Mouse (Mus musculus): Measurements from ENCODE around the gene Des. TPM values are rescaled to one million over a fixed set of nuclear protein-coding genes. Genes with fewer than 3 reads are reported as not detected.

Des gene
- total and polyA plus RNA-seq, 3 experiments = 16.6 to 31.8 (median 17.2) TPM

DNA sequence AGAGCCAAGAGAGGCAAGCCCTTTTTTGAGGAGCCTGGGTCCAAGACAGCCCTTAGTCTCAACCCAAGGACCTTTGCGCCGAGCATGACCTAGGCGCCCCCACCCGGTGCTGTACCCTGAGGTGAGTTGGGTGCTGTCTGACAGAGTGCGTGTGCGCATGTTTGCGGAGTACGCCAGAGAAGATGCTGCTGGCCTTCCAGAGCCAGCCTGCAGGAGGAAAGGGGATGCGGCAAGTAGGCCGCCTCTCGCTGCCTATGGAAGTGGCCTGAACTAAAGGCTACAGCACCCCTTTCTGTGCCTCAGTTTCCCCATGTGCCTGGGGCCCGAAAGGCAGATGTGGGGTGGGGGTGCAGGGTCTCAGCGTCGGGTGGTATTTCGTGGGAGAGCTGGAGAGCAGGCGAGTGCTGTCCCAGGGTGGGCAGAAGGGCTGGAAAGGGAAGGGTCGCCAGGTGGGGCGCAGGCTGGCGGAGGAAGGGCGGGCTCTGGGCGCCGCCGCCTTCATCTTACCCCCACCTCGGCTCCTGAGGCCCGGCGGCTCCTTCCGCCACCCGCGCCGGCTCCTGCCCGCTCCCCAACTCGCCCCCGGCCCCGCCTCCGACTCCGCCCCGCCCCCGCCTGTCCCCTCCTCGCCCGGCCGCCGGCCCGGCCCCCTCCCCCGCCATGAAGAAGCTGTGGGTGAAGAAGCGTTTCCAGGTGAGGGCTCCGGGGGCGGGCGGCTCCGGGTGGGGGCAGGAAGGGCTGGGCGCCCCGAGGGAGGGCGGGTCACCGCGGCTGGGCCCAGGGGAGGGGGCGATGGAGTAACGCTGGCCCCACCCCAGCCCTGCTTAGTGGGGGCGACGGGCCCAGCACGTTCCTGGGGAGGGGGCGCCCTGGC, 21.6 kb downstream of the Des start:
- peak; percentile 65 for DNase-seq

- no peak for DNase-seq
These were observed 22.4 kb downstream of the Des start for GRCm38 (mm10) chr1:75382356-75383071.

DNA sequence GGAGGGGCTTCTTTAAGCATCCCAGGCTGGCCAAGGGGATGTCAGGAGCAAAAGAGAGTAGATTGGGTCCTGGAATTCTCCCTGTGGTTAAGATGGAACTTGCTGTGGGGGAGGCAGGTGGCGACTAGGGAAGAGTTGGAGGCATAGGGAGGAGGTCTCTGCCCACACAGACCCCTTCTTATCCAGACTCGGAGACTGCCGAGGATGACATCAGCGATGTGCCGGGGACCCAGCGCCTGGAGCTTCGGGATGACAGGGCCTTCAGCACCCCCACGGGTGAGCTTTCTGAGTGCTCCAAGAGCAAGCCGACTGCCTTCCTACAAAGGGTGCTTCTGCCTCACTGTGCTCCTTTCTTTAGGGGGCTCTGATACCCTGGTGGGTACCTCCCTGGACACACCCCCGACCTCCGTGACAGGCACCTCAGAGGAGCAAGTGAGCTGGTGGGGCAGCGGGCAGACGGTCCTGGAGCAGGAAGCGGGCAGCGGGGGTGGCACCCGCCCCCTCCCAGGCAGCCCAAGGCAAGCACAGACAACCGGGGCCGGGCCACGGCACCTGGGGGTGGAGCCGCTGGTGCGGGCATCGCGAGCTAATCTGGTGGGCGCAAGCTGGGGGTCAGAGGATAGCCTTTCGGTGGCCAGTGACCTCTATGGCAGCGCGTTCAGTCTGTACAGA, 24.5 kb downstream of the Des start:
- DNase-seq = no peak

- no peak for DNase-seq
These were observed 25.1 kb downstream of the Des start for GRCm38 (mm10) chr1:75385142-75385730.

GRCm38 (mm10) chr1:75386149-75386548, 26.0 kb downstream of the Des start:
- no peak for DNase-seq

- peak; percentile 26 for DNase-seq
These were observed 27.4 kb downstream of the Des start for GRCm38 (mm10) chr1:75387469-75387928.

DNA sequence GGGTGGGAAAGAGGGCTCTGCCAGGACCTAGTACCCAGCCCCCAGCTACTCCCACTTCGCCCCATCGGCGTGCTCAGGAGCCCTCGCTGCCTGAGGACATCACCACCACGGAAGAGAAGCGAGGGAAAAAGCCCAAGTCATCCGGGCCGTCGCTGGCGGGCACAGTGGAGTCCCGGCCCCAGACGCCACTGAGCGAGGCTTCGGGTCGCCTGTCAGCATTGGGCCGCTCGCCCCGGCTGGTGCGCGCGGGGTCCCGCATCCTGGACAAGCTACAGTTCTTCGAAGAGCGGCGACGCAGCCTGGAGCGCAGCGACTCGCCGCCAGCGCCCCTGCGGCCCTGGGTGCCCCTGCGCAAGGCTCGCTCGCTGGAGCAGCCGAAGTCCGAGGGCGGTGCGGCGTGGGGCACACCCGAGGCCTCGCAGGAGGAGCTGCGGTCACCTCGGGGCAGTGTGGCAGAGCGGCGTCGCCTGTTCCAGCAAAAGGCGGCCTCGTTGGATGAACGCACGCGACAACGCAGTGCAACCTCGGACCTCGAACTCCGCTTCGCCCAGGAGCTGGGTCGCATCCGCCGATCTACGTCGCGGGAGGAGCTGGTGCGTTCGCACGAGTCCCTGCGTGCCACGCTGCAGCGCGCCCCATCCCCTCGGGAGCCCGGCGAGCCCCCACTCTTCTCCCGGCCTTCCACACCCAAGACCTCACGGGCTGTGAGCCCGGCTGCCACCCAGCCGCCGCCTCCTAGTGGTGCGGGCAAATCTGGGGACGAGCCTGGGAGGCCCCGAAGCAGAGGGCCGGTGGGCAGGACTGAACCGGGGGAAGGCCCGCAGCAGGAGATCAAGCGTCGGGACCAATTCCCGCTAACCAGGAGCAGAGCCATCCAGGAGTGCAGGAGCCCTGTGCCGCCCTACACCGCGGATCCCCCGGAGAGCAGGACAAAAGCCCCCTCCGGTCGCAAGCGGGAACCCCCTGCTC, 28.1 kb downstream of the Des start:
- no peak for DNase-seq

- DNase-seq = no peak
These were observed 28.9 kb downstream of the Des start for GRCm38 (mm10) chr1:75388898-75389515.

- peak; percentile 23 for DNase-seq
These were observed 33.0 kb downstream of the Des start for GRCm38 (mm10) chr1:75393139-75393538.

DNA sequence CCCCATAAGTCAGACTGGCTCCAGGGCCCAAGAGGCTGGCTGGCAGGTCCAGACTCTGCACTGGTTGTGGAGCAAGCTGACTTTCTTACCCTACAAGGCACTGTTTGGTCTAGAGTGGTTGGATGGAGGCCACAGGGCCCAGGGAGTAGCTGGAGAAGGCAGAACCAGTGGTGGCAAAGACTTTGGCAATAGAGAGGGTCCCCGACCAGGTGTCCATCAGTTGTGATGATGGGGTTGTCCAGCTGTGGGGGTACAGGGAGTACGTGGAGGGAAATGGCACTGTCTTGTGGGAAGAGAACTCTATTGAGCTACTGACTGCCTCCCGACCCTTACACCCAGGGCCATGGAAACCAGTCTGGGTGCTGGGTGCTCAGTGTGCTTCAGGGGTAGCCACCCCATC, 33.7 kb downstream of the Des start:
- no peak for DNase-seq

DNA sequence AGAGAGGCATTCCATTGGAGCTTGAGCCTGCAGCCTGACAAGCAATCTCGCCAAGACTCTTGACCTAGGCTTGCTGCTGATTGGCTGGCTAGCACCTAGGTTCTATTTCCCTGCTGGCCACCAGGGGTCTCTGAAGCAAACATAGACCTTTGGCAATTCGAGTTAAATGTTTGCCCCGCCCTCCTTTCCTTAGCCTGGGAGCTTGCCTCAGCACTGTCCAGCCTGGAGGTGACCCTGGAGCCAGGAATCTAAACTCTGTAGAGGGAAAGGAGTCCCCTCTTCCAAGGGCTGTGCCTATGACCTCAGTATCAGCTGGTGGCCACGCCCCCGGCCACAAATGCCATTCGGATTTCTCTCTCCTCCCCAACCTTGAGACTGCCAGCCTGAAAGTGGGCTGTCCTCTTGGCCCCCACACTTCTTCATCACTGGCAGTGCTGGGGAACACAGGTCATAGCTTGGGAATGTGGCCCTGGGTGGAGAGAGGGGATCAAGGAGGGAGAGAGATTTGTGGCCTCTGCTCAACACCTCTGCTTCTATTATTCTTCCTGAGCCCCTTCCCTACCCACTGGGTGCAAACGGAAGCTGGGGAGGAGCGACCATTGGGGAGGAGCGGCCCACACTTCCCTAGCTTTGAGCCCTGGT, 38.8 kb downstream of the Des start:
- DNase-seq = peak; percentile 85

DNA sequence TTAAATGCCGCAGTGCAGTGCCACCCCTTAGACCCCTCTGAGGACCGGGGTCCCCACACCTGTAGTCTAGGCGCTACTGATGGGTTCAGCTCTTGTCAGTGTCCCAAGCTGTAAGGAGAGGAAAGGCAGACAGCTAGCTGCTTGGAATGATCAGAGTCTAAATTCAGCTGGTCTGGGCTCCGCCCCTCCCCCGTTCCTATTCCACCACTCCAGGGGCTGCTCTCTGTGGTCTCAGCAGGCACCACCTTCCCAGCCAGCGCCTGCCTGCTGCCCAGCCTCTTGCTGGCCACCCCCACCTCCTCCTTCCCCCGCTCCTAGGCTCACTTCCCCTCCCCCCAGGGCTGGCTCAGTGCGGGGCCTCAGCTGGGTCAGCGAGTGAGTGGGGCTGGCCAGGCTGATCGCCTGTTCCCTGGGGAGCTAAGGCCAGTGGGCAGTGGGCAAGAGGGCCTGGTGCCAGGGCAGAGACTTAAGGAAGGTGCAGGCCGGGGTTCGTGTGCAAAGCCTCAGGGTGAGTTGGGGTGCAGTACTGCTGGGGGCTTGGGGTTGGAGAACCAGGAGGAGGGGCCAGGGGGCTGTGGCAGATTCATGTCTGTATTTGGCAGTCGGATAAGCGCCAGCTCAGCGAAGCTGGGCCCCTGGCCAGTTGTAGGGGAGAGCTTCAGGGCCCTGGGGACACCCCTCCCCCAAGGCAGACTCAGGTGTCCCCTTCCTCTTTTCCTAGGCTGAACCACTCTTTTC, 39.8 kb downstream of the Des start:
- peak; percentile 35 for DNase-seq

- no peak for DNase-seq
These were observed 40.5 kb downstream of the Des start for GRCm38 (mm10) chr1:75400493-75401115.

GRCm38 (mm10) chr1:75405547-75405946, 45.4 kb downstream of the Des start:
- no peak for DNase-seq

GRCm38 (mm10) chr1:75406173-75406572, 46.0 kb downstream of the Des start:
- no peak for DNase-seq

- no peak for DNase-seq
These were observed 46.9 kb downstream of the Des start for GRCm38 (mm10) chr1:75407056-75407455.

GRCm38 (mm10) chr1:75408210-75408609, 48.1 kb downstream of the Des start:
- DNase-seq = no peak

- DNase-seq = no peak
These were observed 49.8 kb downstream of the Des start for GRCm38 (mm10) chr1:75409950-75410349.

- no peak for DNase-seq
These were observed 52.1 kb downstream of the Des start for GRCm38 (mm10) chr1:75412196-75412595.

All from adrenal gland, adult 2 months (tissue).